Mouse (Mus musculus): Measurements from ENCODE around the gene Ccdc14. TPM values are rescaled to one million over a fixed set of nuclear protein-coding genes. Genes with fewer than 3 reads are reported as not detected.

Ccdc14 gene
- 2.4 TPM for polyA plus RNA-seq (2014; fragmentation: Illumina TruSeq; extraction: RNeasy Lipid Tissue Mini Kit (QIAGEN cat#74804); ENCODE audit: low read depth, low replicate concordance)

DNA sequence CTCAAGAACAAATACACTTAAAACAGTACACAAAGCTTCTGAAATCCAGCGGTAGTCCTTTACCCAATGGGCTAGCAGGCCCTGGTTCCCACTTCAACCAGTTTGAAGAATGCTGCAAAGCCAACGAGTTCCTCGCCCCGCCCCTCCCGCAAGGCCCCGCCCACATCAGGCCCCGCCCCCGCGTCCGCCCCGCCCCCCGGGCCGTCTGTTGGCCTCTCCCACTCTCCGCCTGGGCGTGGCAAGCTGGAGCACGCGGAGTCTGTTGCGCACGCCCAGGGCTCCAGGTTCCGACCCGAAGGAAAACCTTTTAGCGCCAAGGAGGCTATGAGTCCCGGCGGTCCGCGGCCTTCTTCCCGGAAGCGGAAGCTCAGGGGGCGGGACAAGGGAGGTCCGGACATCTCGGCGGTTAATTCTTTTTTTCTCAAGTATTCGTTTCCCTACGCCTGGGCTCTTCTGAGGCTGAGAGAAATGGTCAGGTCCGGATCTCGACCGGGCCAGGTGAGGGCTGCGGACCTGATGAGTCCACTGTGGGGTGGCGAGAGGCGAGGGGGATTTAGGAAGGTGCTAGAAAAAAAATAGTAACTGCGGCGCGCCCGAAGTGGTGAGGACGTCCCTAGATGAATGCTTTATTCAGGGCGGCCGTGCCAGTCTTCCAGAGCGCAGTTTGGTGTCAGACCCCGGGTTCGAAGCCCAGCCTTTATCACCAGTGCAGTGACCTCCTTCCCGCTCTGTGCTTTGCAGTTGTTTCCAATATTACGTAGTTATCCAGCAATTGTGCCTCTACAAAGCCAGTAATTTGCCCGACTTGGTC is at the start of gene Ccdc14:
Gene Ccdc14, plus strand, starts transcription at position 283 of the 811 bp plus-strand sequence.

DNA sequence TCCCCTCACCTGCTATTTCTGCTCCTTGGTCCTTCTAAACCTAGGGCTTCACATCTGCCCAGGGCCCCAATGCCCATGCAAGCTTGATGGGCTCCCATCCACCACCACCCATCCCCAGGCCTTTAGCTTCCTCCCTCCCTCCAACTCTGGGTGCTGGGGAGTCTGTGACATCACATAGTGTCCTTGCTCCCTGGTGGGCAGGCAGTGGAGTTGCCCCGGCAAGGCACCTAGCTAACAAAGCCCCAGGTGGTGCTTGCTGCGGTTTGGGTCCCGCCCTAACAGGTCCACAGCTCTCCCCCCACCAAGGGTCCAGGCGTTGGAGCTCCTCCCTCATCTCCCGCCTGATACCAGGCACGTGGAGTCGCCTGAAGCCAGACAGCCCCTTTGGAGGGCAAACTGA is 40.8 kb upstream of the Ccdc14 start, which contains the start of gene Ropn1:
Gene Ropn1, plus strand, starts transcription at position 301 of the 400 bp plus-strand sequence.

DNA sequence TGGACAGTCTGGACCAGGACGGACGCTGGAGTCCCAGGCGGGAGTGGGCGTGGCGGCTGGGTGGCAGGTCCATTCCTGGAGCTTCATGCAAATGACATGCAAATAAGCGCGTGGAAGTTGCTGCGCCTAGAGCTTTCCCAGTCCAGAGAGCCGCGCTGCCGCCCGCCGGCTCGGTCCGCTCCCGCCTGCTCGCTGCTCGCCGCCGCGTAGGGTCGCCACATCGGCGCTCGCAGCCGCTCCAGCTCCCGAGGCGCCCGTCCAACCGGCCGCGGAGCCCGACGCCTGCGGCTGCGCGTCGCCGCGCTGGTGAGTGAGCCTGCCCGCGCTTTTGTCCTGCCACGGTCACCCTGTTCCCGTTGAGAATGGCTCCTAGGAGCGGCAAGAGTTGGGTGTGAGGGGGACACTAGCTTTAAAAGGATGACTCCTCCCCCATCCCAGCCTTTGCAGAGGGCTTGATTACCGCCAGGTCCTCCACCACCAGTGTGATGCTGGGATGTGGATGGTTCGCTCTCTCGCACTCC is 54.7 kb downstream of the Ccdc14 start, which contains the start of gene Mylk:
Gene Mylk, plus strand, starts transcription at position 146 of the 521 bp plus-strand sequence.

Other genes with a start within 250 kb of the Ccdc14 start
- gene Kalrn, start 117.1 kb upstream of the Ccdc14 start, polyA plus RNA-seq (2014; fragmentation: Illumina TruSeq; extraction: RNeasy Lipid Tissue Mini Kit (QIAGEN cat#74804); ENCODE audit: low read depth, low replicate concordance), result 5.4 TPM
- gene Ropn1, start 40.7 kb upstream of the Ccdc14 start, polyA plus RNA-seq (2014; fragmentation: Illumina TruSeq; extraction: RNeasy Lipid Tissue Mini Kit (QIAGEN cat#74804); ENCODE audit: low read depth, low replicate concordance), result 10.5 TPM
- gene Mylk, start 54.6 kb downstream of the Ccdc14 start, polyA plus RNA-seq (2014; fragmentation: Illumina TruSeq; extraction: RNeasy Lipid Tissue Mini Kit (QIAGEN cat#74804); ENCODE audit: low read depth, low replicate concordance), result 151 TPM

All from adipose tissue, adult 10 weeks (tissue).